Mouse (Mus musculus) forebrain, embryonic 10.5 days (tissue): Measurements from ENCODE around the gene 2610028H24Rik. TPM values are rescaled to one million over a fixed set of nuclear protein-coding genes. Genes with fewer than 3 reads are reported as not detected.
A peak's percentile ranks its signal among the peaks of the same experiment; 100 is the strongest.

Experiments used
- DNase-seq: peaks from one replicate; pipeline ENCODE4 v3.0.0-alpha.2; 2017; ENCODE audit warnings: low spot score; ENCODE audit errors: extremely low spot score
- H3K27ac ChIP-seq: fragments of 300-500 bp; sonication (generic); 2 replicates; pipeline ENCODE4 v1.5.1; 2016; ENCODE audit warnings: mild to moderate bottlenecking
- H3K27me3 ChIP-seq: fragments of 300-500 bp; sonication (generic); 2 replicates; pipeline ENCODE4 v1.6.1; 2016; ENCODE audit warnings: mild to moderate bottlenecking; ENCODE audit not compliant: poor library complexity, severe bottlenecking
- H3K36me3 ChIP-seq: fragments of 300-500 bp; sonication (generic); replicated peaks from 2 replicates; pipeline ENCODE4 v1.6.1; 2016; ENCODE audit warnings: mild to moderate bottlenecking, moderate library complexity
- H3K4me1 ChIP-seq: fragments of 300-500 bp; sonication (generic); 2 replicates; pipeline ENCODE4 v1.6.1; 2016
- H3K4me3 ChIP-seq: fragments of 300-500 bp; sonication (generic); 2 replicates; pipeline ENCODE4 v1.5.1; 2016; ENCODE audit warnings: mild to moderate bottlenecking, moderate library complexity
- H3K9me3 ChIP-seq: fragments of 300-500 bp; sonication (generic); 2 replicates; pipeline ENCODE4 v1.6.1; 2016; ENCODE audit warnings: mild to moderate bottlenecking, moderate library complexity
- WGBS: fragments of 180-500 bp; shearing (Covaris S2); methylation state at CpG from one replicate; pipeline ENCODE4 v1.1.7; 2016; 5-methylcytosine and 5-hydroxymethylcytosine counted together
- polyA plus RNA-seq: library from polyadenylated mRNA; unstranded; fragments of >200 nt; fragmentation: Nextera tagmentation; extraction: Ambion mirVana; gene quantifications from 2 replicates; pipeline ENCODE4 v1.2.1, GENCODE M21; 2016

2610028H24Rik gene
- polyA plus RNA-seq, 1 experiment from 2014 or later, result not detected

DNA sequence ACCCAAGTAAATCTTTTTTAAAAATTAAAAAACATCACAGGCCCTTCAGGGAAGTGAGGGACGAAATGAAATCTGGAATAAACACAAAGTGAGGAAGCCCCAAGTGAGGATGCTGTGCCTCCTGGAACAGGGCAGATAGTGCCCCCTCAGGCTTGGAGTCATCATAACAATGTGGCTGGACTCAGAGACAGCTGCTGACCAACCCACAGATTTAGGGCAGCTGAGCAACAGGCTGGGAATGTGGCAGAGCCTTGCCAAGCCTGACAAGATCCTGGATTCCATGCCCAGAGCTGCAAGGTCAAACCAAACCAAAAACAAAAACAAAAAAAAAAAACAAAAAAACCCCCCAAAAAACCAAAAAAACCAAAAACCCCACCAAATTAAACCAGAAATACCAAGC is 12.4 kb downstream of the 2610028H24Rik start:
- 90% methylated on average over 1 of the region's 1 CpGs for WGBS
- Histone ChIP-seq H3K9me3 (peaks cover 21% of the 10 kb centered on the region; the same call in 1 of the 2 replicates), H3K4me1 (no peaks in the 10 kb centered on the region), H3K27ac (no peak overlapping the region), H3K4me3 (no peak overlapping the region), H3K36me3 (peaks cover 40% of the 10 kb centered on the region), H3K27me3 (no peaks in the 10 kb centered on the region)
- no peak for DNase-seq

DNA sequence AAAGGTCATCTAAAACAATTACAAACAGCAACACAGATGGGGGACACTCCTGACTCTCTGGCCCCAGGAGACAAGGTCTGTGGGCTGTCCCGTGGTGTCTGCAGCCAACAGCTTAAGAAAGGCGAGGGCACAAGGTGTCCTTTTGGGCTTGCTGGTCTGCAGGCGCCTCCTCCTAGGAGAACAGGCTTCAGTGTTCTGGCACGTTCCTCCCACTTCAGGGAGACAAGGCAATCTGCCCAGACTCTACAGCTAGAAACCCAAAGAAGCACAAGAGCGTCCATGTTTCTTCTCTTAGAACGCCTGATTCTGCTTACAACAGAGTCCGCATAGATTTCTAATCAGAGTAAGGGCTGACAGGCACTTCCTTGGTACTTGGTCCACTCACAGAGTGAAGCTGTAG is 13.4 kb downstream of the 2610028H24Rik start:
- no peak for DNase-seq
- no peaks in the 10 kb centered on the region for H3K27me3 ChIP-seq
- H3K4me3 ChIP-seq, result no peak overlapping the region
- 90% methylated on average over 7 of the region's 7 CpGs for WGBS
- no peaks in the 10 kb centered on the region for H3K4me1 ChIP-seq
- H3K36me3 ChIP-seq, result peaks cover 40% of the 10 kb centered on the region
- H3K9me3 ChIP-seq, result peaks cover 21% of the 10 kb centered on the region; the same call in 1 of the 2 replicates
- no peak overlapping the region for H3K27ac ChIP-seq

DNA sequence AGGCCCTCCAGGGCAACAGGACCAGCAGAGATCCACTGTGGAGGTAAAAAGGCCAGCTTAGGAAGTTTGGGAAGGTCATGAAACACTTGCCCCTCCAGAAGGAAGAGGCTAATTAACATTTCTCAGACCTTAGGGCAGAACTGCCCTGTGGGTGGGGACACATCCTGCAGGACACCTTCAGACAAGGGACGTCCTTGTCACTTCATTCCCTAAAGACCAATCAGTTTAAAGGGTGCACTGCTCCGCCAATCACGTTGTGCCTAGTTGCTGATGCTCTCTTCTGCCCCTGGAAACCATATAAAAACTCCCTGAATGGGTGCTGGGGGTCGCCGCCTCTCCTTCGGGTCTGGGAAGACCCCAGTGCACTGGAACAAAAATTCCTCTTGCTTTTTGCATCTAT is 13.8 kb downstream of the 2610028H24Rik start:
- Histone ChIP-seq H3K36me3 (peaks cover 40% of the 10 kb centered on the region), H3K9me3 (peaks cover 21% of the 10 kb centered on the region; the same call in 1 of the 2 replicates), H3K4me3 (no peak overlapping the region), H3K27ac (no peak overlapping the region), H3K27me3 (no peaks in the 10 kb centered on the region), H3K4me1 (peaks cover 2% of the 10 kb centered on the region)
- DNase-seq, result no peak
- WGBS, result 89% methylated on average over 6 of the region's 6 CpGs

DNA sequence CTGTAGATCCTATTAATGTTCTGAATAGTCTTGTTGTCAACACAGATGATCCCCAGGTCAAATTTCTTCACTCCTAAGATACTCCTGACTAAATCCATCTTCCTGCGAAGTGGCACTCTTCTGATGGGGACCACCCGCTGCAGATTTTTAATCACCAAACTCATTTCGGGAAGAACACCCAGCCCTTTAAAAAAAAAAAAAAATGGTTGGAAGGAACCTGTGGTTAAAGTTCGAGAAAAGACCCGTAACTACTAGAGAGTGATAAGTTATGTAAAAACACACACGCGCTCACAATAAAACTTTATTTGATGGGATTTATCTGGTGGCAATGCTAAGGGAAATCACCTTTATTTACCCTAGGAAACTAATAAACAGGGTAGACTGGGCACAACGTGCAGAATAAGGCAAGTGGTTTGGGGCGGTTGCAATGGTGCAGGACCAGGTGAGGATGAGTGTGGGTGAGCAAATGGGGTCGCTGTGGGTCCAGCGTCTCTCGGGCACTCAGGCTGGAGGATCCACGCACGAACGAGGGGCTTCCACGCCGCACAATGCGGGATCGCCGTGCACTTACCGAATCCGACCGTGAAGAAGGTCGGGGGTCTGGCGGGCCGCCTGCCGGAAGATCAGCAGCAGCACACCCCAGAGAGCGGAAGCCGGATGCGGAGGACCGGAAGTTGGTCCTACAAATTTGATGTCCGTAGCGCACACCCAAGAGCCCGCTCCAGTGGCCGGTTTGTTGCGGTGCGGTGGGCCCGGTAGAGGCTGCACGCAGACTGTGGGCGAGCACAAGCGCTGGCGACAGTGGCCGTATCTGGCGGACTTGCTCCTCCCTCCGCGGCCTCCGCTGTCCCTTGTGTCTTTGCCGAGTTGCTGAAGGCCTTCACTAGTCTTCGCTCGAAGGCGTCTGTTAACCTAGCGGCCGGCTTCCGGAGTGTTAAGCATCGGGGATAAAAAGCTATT is 19.6 kb downstream of the 2610028H24Rik start, which contains the start of the genes Mcm3ap and Ybey:
TSS of gene Mcm3ap (plus strand) at position 725 of the 960 bp plus-strand sequence.
TSS of gene Ybey (minus strand) at position 912 of the 960 bp plus-strand sequence.
- peaks cover 51% of the 10 kb centered on the region for H3K36me3 ChIP-seq
- WGBS, result 2% methylated on average over 55 of the region's 55 CpGs

DNA sequence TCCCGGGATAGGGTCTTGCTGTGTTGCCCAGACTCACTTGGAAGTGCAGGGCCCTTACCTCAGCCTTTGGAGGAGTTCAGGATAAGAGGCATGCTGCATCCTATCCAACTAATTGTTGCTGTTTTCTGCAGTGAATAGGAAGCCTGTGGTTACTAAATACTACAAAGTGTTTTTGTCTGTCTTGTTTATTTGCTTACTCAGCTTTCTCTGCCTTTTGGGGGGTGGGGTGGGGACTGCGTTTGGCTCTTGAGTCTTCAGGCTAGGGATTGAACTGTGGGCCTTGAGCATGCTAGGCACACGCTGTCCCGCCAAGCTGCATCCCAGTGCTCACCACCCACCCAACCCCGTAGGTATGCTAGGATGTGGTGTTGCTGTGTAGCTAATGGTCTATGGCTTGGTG is 24.9 kb downstream of the 2610028H24Rik start:
- WGBS, result 90% methylated on average over 5 of the region's 5 CpGs

More for the DNA sequence above, 19.6 kb downstream of the 2610028H24Rik start, which contains the start of the genes Mcm3ap and Ybey:
- no peaks in the 10 kb centered on the region for H3K9me3 ChIP-seq
- H3K27ac ChIP-seq, result peak within 1 kb of the TSS; percentile 93
- DNase-seq, result peak; percentile 92
- peaks cover 10% of the 10 kb centered on the region for H3K4me1 ChIP-seq
- peak within 1 kb of the TSS; percentile 86 for H3K4me3 ChIP-seq
- H3K27me3 ChIP-seq, result no peaks in the 10 kb centered on the region

DNA sequence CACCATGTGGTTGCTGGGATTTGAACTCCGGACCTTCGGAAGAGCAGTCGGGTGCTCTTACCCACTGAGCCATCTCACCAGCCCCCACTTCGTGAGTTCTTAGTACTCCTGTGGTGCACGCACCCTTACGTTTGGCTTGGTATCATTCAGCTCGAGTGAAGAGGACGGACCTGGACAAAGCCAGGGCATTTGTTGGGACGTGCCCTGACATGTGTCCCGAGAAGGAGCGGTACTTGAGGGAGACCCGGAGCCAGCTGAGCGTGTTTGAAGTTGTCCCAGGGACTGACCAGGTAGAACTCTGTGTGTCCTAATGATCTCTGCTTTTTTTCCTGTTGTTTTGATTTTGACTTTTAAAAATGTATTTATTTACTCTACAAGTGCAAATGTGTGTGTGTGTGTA is 32.0 kb downstream of the 2610028H24Rik start:
- no peaks in the 10 kb centered on the region for H3K9me3 ChIP-seq
- DNase-seq, result no peak
- WGBS, result 93% methylated on average over 13 of the region's 13 CpGs
- no peak overlapping the region for H3K4me3 ChIP-seq
- H3K36me3 ChIP-seq, result peaks cover 98% of the 10 kb centered on the region
- no peaks in the 10 kb centered on the region for H3K27me3 ChIP-seq
- no peaks in the 10 kb centered on the region for H3K4me1 ChIP-seq
- H3K27ac ChIP-seq, result no peak overlapping the region

More for the DNA sequence above, 24.9 kb downstream of the 2610028H24Rik start:
- H3K4me3 ChIP-seq, result no peak overlapping the region
- peaks cover 4% of the 10 kb centered on the region; the same call in 1 of the 2 replicates for H3K4me1 ChIP-seq
- peaks cover 84% of the 10 kb centered on the region for H3K36me3 ChIP-seq
- H3K27me3 ChIP-seq, result no peaks in the 10 kb centered on the region
- H3K27ac ChIP-seq, result no peak overlapping the region
- no peak for DNase-seq
- no peaks in the 10 kb centered on the region for H3K9me3 ChIP-seq

DNA sequence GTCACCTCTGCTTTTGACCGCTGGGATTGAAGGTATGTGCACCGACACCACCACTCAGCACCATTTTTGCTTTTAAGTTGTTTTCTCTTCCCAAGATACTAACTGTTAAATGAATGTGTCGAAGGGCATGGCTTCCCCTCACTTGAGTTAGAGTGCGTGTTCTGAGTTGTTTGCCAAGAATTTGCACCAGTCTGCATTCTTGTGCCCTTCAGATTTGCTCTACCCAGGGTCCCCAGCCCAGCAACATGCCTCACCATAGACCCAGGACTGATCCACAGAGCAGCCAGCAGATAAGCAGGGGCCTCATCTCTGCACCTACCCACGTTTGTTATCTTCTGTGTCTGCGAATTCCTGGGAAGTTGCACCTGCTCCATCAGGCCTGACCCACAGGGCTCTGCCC is 32.6 kb downstream of the 2610028H24Rik start:
- WGBS, result 92% methylated on average over 6 of the region's 6 CpGs
- H3K27me3 ChIP-seq, result no peaks in the 10 kb centered on the region
- H3K4me3 ChIP-seq, result no peak overlapping the region
- H3K27ac ChIP-seq, result no peak overlapping the region
- no peaks in the 10 kb centered on the region for H3K4me1 ChIP-seq
- H3K36me3 ChIP-seq, result peaks cover 98% of the 10 kb centered on the region
- DNase-seq, result no peak
- H3K9me3 ChIP-seq, result no peaks in the 10 kb centered on the region

- no peaks in the 10 kb centered on the region for H3K9me3 ChIP-seq
- H3K27me3 ChIP-seq, result no peaks in the 10 kb centered on the region
- no peak overlapping the region for H3K27ac ChIP-seq
- WGBS, result 96% methylated on average over 2 of the region's 2 CpGs
- H3K4me3 ChIP-seq, result no peak overlapping the region
- no peak for DNase-seq
- no peaks in the 10 kb centered on the region for H3K4me1 ChIP-seq
- H3K36me3 ChIP-seq, result peaks cover 99% of the 10 kb centered on the region
Measured at GRCm38 (mm10) chr10:76486302-76486701, 37.4 kb downstream of the 2610028H24Rik start.

- Histone ChIP-seq H3K4me1 (no peaks in the 10 kb centered on the region), H3K27ac (no peak overlapping the region), H3K27me3 (no peaks in the 10 kb centered on the region), H3K4me3 (no peak overlapping the region), H3K9me3 (no peaks in the 10 kb centered on the region), H3K36me3 (peaks cover 97% of the 10 kb centered on the region)
- WGBS, result 98% methylated on average over 8 of the region's 8 CpGs
- DNase-seq, result no peak
Measured at GRCm38 (mm10) chr10:76488265-76488664, 39.4 kb downstream of the 2610028H24Rik start.

DNA sequence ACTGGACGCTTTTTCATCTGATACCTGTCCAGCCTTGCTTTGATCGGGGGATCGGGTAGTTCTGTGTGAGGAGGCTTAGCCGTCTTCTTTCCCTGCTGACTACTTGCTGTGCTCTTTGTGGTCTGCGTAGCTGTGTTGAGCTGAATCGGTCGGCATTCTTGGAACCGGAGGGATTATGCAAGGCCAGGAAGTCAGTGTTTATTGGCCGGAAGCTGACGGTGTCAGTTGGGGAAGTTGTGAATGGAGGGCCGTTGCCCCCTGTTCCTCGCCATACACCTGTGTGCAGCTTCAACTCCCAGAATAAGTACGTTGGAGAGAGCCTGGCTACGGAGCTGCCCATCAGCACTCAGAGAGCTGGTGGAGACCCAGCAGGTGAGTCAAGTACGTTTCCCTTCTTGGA is 40.3 kb downstream of the 2610028H24Rik start:
- H3K4me1 ChIP-seq, result no peaks in the 10 kb centered on the region
- H3K4me3 ChIP-seq, result no peak overlapping the region
- no peak overlapping the region for H3K27ac ChIP-seq
- no peak for DNase-seq
- H3K36me3 ChIP-seq, result peaks cover 97% of the 10 kb centered on the region
- no peaks in the 10 kb centered on the region for H3K9me3 ChIP-seq
- H3K27me3 ChIP-seq, result no peaks in the 10 kb centered on the region
- WGBS, result 96% methylated on average over 15 of the region's 15 CpGs

DNA sequence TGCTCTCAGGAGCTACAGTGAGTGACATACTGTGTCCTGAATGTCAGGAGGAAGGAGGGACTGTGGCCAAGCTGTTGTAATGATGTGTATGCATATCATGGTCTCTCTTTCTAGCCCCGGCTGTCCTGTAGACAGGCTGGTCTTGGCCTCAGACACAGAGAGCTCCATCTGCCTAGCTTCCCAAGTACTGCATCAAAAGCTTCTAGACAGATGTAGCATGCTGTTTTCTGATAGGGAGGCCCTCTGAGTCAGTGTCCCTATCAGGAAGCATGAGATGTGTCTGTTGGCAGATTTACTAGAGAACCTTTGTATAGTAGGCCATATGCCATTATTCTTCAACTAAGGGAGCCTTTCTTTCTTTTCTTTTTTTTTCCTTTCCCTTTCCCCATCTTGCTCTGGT is 44.6 kb downstream of the 2610028H24Rik start:
- Histone ChIP-seq H3K4me3 (no peak overlapping the region), H3K27ac (no peak overlapping the region), H3K9me3 (no peaks in the 10 kb centered on the region), H3K36me3 (peaks cover 94% of the 10 kb centered on the region), H3K27me3 (no peaks in the 10 kb centered on the region), H3K4me1 (no peaks in the 10 kb centered on the region)
- 87% methylated on average over 1 of the region's 1 CpGs for WGBS
- no peak for DNase-seq

DNA sequence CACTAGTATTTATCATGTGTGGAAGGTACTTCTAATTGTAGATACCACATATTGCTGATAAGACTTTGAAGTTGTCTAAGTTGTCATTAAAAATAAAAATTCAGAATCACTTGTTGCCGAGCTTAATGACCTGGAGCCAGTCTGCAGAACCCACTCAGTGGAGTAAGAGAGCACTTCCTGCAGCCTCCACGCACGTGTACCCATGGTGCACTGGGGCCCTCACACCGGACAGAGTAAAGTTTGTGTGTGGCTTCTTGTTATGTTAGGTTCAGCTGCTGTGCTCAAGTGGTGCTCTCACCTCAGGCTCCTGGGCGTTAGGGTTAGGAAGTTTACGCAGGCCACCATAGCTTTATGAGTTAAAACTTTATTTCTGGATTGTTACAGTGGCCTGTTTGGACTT is 46.6 kb downstream of the 2610028H24Rik start:
- Histone ChIP-seq H3K27me3 (no peaks in the 10 kb centered on the region), H3K27ac (no peak overlapping the region), H3K4me3 (no peak overlapping the region), H3K9me3 (no peaks in the 10 kb centered on the region), H3K36me3 (peaks cover 94% of the 10 kb centered on the region), H3K4me1 (no peaks in the 10 kb centered on the region)
- WGBS, result 90% methylated on average over 6 of the region's 6 CpGs
- DNase-seq, result no peak

GRCm38 (mm10) chr10:76496366-76496765 is 47.5 kb downstream of the 2610028H24Rik start:
- WGBS, result 96% methylated on average over 7 of the region's 7 CpGs
- Histone ChIP-seq H3K27me3 (no peaks in the 10 kb centered on the region), H3K27ac (no peak overlapping the region), H3K4me3 (no peak overlapping the region), H3K4me1 (no peaks in the 10 kb centered on the region), H3K36me3 (peaks cover 94% of the 10 kb centered on the region), H3K9me3 (no peaks in the 10 kb centered on the region)
- DNase-seq, result no peak
